Mouse (Mus musculus) monocyte, adult 59 days (primary cell): ENCODE results near the gene Olfr890. TPM values are rescaled to one million over a fixed set of nuclear protein-coding genes. Genes with fewer than 3 reads are reported as not detected.

Experiments
- total RNA-seq, 2 experiments: library from RNA; stranded (reverse); gene quantifications; one replicate each; pipeline ENCODE4 v1.2.4; 2023

Olfr890 gene
- not detected for total RNA-seq

GRCm38 (mm10) chr9:38142217-38142616, at the start of gene Olfr890:
Gene Olfr890 (plus strand): TSS chr9:38142517.

GRCm38 (mm10) chr9:38107828-38108227, 34.5 kb upstream of the Olfr890 start, which contains the start of gene Olfr888:
Gene Olfr888 (plus strand): TSS chr9:38108128.

GRCm38 (mm10) chr9:38114898-38115297, 27.4 kb upstream of the Olfr890 start, which contains the start of gene Olfr889:
Gene Olfr889 (plus strand): TSS chr9:38115198.

GRCm38 (mm10) chr9:38180721-38181120, 38.4 kb downstream of the Olfr890 start, which contains the start of gene Olfr891:
Gene Olfr891 (minus strand): TSS chr9:38180821.

Other genes with a start within 250 kb of the Olfr890 start
- gene Olfr145, start 245.8 kb upstream of the Olfr890 start, total RNA-seq, result not detected
- not detected for gene Olfr878, start 224.7 kb upstream of the Olfr890 start, total RNA-seq
- not detected for gene Olfr881, start 150.7 kb upstream of the Olfr890 start, total RNA-seq
- not detected for gene Olfr883, start 116.7 kb upstream of the Olfr890 start, total RNA-seq
- not detected for gene Olfr884, start 96.0 kb upstream of the Olfr890 start, total RNA-seq
- gene Olfr885, start 81.2 kb upstream of the Olfr890 start, total RNA-seq, result not detected
- not detected for gene Olfr887, start 58.4 kb upstream of the Olfr890 start, total RNA-seq
- not detected for gene Olfr888, start 34.4 kb upstream of the Olfr890 start, total RNA-seq
- not detected for gene Olfr889, start 27.3 kb upstream of the Olfr890 start, total RNA-seq
- gene Olfr891, start 38.3 kb downstream of the Olfr890 start, total RNA-seq, result not detected
- not detected for gene Olfr893, start 65.8 kb downstream of the Olfr890 start, total RNA-seq
- not detected for gene Olfr894, start 75.5 kb downstream of the Olfr890 start, total RNA-seq
- gene Olfr143, start 110.3 kb downstream of the Olfr890 start, total RNA-seq, result not detected
- gene Olfr895, start 125.3 kb downstream of the Olfr890 start, total RNA-seq, result not detected
- gene Olfr896-ps1, start 148.6 kb downstream of the Olfr890 start, total RNA-seq, result not detected
- gene Olfr25, start 186.5 kb downstream of the Olfr890 start, total RNA-seq, result not detected
- gene Olfr898, start 205.9 kb downstream of the Olfr890 start, total RNA-seq, result not detected
- not detected for gene Olfr250, start 224.4 kb downstream of the Olfr890 start, total RNA-seq
- not detected for gene Olfr251, start 234.6 kb downstream of the Olfr890 start, total RNA-seq